ENCODE assay signal across 22 mouse cellular contexts in the genomic region with DNA sequence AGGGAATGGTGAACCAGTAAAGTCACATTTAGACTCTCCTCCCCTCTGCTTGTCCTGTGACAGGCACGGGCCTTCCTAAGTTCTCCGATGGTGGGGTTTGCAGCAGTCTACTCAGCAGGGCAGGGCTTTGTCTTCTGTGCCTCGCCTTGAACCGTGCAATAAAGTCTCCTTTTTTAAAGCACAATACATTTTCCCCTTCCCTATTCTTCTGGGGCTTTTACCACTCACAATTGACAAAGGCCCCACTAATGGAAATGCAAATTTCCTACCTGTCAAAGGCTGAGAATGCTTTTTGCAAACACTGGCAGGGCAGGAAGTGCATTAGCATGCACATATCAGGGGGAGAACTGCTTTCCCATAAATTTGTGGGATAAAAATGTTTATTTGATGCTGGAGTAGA.
DNase-seq lines count a peak whose midpoint lies in the region; ATAC-seq and TF ChIP-seq lines count a peak whose summit lies in the region.
"Had no signal": no experiment of that assay in that cellular context is flagged by ENCODE, and none has a peak within 500 bp of the region (broad histone marks: within the 10 kb centered on the region; RNA-seq: fewer than 3 reads in every experiment).

No protein-coding gene starts in this region.

- H3K27me3 ChIP-seq in midbrain, embryonic 10.5 days (ENCODE audit: low read depth, poor library complexity, severe bottlenecking) = no peaks in the 10 kb centered on the region
- H3K27me3 ChIP-seq in midbrain, postnatal 0 days (ENCODE audit: insufficient read depth, low read length) = no peaks in the 10 kb centered on the region
- no peaks in the 10 kb centered on the region for H3K27me3 ChIP-seq in forebrain, embryonic 12.5 days
- no peaks in the 10 kb centered on the region for H3K27me3 ChIP-seq in midbrain, embryonic 15.5 days (replicated peaks)
- H3K27me3 ChIP-seq: liver, embryonic 13.5 days; lung, embryonic 15.5 days had no signal

- WGBS in midbrain, embryonic 10.5 days = 26% methylated on average over 4 of the region's 4 CpGs
- 28% methylated on average over 4 of the region's 4 CpGs for WGBS in midbrain, postnatal 0 days
- WGBS in forebrain, embryonic 12.5 days = 7% methylated on average over 4 of the region's 4 CpGs
- WGBS in midbrain, embryonic 15.5 days = 9% methylated on average over 4 of the region's 4 CpGs

- peaks cover 28% of the 10 kb centered on the region for H3K4me1 ChIP-seq in midbrain, embryonic 10.5 days
- H3K4me1 ChIP-seq in midbrain, postnatal 0 days (ENCODE audit: insufficient read depth, low read length) = no peaks in the 10 kb centered on the region
- H3K4me1 ChIP-seq in forebrain, embryonic 12.5 days = peaks cover 17% of the 10 kb centered on the region
- peaks cover 5% of the 10 kb centered on the region; the same call in 1 of the 2 replicates for H3K4me1 ChIP-seq in midbrain, embryonic 15.5 days
- H3K4me1 ChIP-seq: limb, embryonic 12.5 days; liver, embryonic 13.5 days; lung, embryonic 15.5 days had no signal

- H3K27ac ChIP-seq in midbrain, embryonic 10.5 days (replicated peaks) = peak overlapping the region; percentile 68
- H3K27ac ChIP-seq in midbrain, postnatal 0 days (ENCODE audit: low read depth, low read length) = no peak overlapping the region
- peak overlapping the region; percentile 51; the same call in 1 of the 2 replicates for H3K27ac ChIP-seq in forebrain, embryonic 12.5 days
- no peak overlapping the region for H3K27ac ChIP-seq in midbrain, embryonic 15.5 days
- H3K27ac ChIP-seq: limb, embryonic 12.5 days; liver, embryonic 13.5 days; lung, embryonic 15.5 days; macrophage had no signal

- TF ChIP-seq CTCF in midbrain, postnatal 0 days (IDR thresholded peaks at IDR 0.05) = no peak

- ATAC-seq in midbrain, postnatal 0 days (ENCODE audit: low FRiP score) = no peak
- peak; percentile 81 for ATAC-seq in forebrain, embryonic 12.5 days (ENCODE audit: low FRiP score)
- peak; percentile 42 for ATAC-seq in midbrain, embryonic 15.5 days (replicated peaks)
- ATAC-seq: intestine, postnatal 0 days had no signal

- H3K36me3 ChIP-seq in midbrain, embryonic 10.5 days = no peaks in the 10 kb centered on the region
- no peaks in the 10 kb centered on the region for H3K36me3 ChIP-seq in midbrain, postnatal 0 days (ENCODE audit: insufficient read depth, low read length)
- H3K36me3 ChIP-seq in forebrain, embryonic 12.5 days (replicated peaks) = no peaks in the 10 kb centered on the region
- H3K36me3 ChIP-seq in midbrain, embryonic 15.5 days (replicated peaks) = no peaks in the 10 kb centered on the region
- H3K36me3 ChIP-seq: G1E; limb, embryonic 12.5 days; liver, embryonic 13.5 days; lung, embryonic 15.5 days had no signal

- H3K9ac ChIP-seq in midbrain, postnatal 0 days (replicated peaks; ENCODE audit: low read length, poor library complexity, severe bottlenecking) = no peak overlapping the region
- H3K9ac ChIP-seq in forebrain, embryonic 12.5 days = no peak overlapping the region
- no peak overlapping the region for H3K9ac ChIP-seq in midbrain, embryonic 15.5 days
- H3K9ac ChIP-seq: limb, embryonic 12.5 days; liver, embryonic 13.5 days; lung, embryonic 15.5 days had no signal

- no peak overlapping the region for H3K4me3 ChIP-seq in midbrain, embryonic 10.5 days
- H3K4me3 ChIP-seq in midbrain, postnatal 0 days (ENCODE audit: low read depth, low read length) = no peak overlapping the region
- H3K4me3 ChIP-seq in forebrain, embryonic 12.5 days (replicated peaks) = no peak overlapping the region
- H3K4me3 ChIP-seq in midbrain, embryonic 15.5 days = no peak overlapping the region
- H3K4me3 ChIP-seq: limb, embryonic 12.5 days; liver, embryonic 13.5 days; lung, embryonic 15.5 days had no signal

- peaks cover 16% of the 10 kb centered on the region; the same call in 1 of the 2 replicates for H3K9me3 ChIP-seq in midbrain, embryonic 10.5 days (replicated peaks)
- no peaks in the 10 kb centered on the region for H3K9me3 ChIP-seq in midbrain, postnatal 0 days (ENCODE audit: low read length)
- H3K9me3 ChIP-seq in forebrain, embryonic 12.5 days = 0 out of 2 replicates have a peak, but pooled peaks cover 4% of the 10 kb centered on the region
- H3K9me3 ChIP-seq in midbrain, embryonic 15.5 days = no peaks in the 10 kb centered on the region
- H3K9me3 ChIP-seq: lung, embryonic 15.5 days had no signal

- peak; percentile 23 for DNase-seq in midbrain, embryonic 10.5 days (ENCODE audit: low spot score)
- no peak for DNase-seq in midbrain, postnatal 0 days (ENCODE audit: low spot score)
- DNase-seq in R1 (ENCODE audit: low read depth, low spot score) = peak; percentile 99
- DNase-seq in MN1 (ENCODE audit: low spot score) = no peak
- no peak for DNase-seq in urinary bladder, adult 18-20 months (ENCODE audit: low spot score in 2 of 2)
- DNase-seq: adrenal gland, postnatal 25 days; cerebellum, adult 8-10 months; gastrocnemius, postnatal 10 days; heart, adult 18-20 months; heart, postnatal 4 days; kidney, postnatal 14 days; liver, embryonic 13.5 days; retina, postnatal 1 day; right cerebral cortex, postnatal 4 days; thymus, postnatal 25 days had no signal

- no peak overlapping the region for H3K4me2 ChIP-seq in midbrain, postnatal 0 days (ENCODE audit: low read depth, low read length, poor library complexity, severe bottlenecking)
- H3K4me2 ChIP-seq in forebrain, embryonic 12.5 days = no peak overlapping the region; the same call in 1 of the 2 replicates
- no peak overlapping the region for H3K4me2 ChIP-seq in midbrain, embryonic 15.5 days
- H3K4me2 ChIP-seq: limb, embryonic 12.5 days; liver, embryonic 13.5 days; lung, embryonic 15.5 days had no signal

Comparison
In these comparisons a context has a peak if more than half of its experiments do, and no peak if none do; other contexts are left out.
1. DNase-seq: peak in midbrain, embryonic 10.5 days (single experiment) and R1 (single experiment); none in midbrain, postnatal 0 days (single experiment), MN1 (single experiment) and urinary bladder, adult 18-20 months (0 of 2).
2. H3K27ac ChIP-seq: peak in midbrain, embryonic 10.5 days (single experiment) and forebrain, embryonic 12.5 days (single experiment); none in midbrain, postnatal 0 days (single experiment) and midbrain, embryonic 15.5 days (single experiment).